Mouse (Mus musculus) cerebral cortex, adult 2 months (tissue): ENCODE measurements around the gene H2al2a.

Experiments
- WGBS: fragments of 180-500 bp; shearing (Covaris S2); methylation state at CpG from one replicate; pipeline ENCODE4 v1.1.7; 2018; 5-methylcytosine and 5-hydroxymethylcytosine counted together

Gene H2al2a

GRCm38 (mm10) chr2:17996858-17997257 lies at the start of gene H2al2a:
Gene H2al2a (minus strand): TSS chr2:17996958.

GRCm38 (mm10) chr2:18046186-18046585 lies 49.4 kb upstream of the H2al2a start:
- WGBS: 12% methylated on average over 4 of the region's 4 CpGs

GRCm38 (mm10) chr2:18045781-18046181 lies 49.0 kb upstream of the H2al2a start:
- WGBS: 47% methylated on average over 6 of the region's 6 CpGs

GRCm38 (mm10) chr2:18045143-18045780 lies 48.5 kb upstream of the H2al2a start:
- WGBS: 56% methylated on average over 7 of the region's 7 CpGs

GRCm38 (mm10) chr2:18041199-18041885 lies 44.6 kb upstream of the H2al2a start:
- 74% methylated on average over 14 of the region's 14 CpGs for WGBS

GRCm38 (mm10) chr2:18040347-18041160 lies 43.8 kb upstream of the H2al2a start:
- 86% methylated on average over 27 of the region's 27 CpGs for whole genome bisulfite sequencing

GRCm38 (mm10) chr2:18039566-18040290 lies 43.0 kb upstream of the H2al2a start:
- 48% methylated on average over 46 of the region's 46 CpGs for WGBS

GRCm38 (mm10) chr2:18038895-18039371 lies 42.2 kb upstream of the H2al2a start:
- 90% methylated on average over 10 of the region's 10 CpGs for WGBS

- 81% methylated on average over 3 of the region's 3 CpGs for WGBS
These were observed 41.5 kb upstream of the H2al2a start for GRCm38 (mm10) chr2:18038141-18038752.

- WGBS: 92% methylated on average over 2 of the region's 2 CpGs
These were observed 40.7 kb upstream of the H2al2a start, which contains the start of gene A930004D18Rik for GRCm38 (mm10) chr2:18037491-18037890. Gene A930004D18Rik (minus strand): TSS chr2:18037737.

- WGBS: 92% methylated on average over 10 of the region's 10 CpGs
These were observed 37.9 kb upstream of the H2al2a start for GRCm38 (mm10) chr2:18034371-18035250.

GRCm38 (mm10) chr2:18033166-18034108 lies 36.7 kb upstream of the H2al2a start:
- WGBS: 85% methylated on average over 10 of the region's 10 CpGs

GRCm38 (mm10) chr2:18032538-18032895 lies 35.8 kb upstream of the H2al2a start:
- 90% methylated on average over 5 of the region's 5 CpGs for WGBS

- 23% methylated on average over 34 of the region's 34 CpGs for WGBS
These were observed 35.2 kb upstream of the H2al2a start for GRCm38 (mm10) chr2:18031831-18032537.

GRCm38 (mm10) chr2:18031271-18031821 lies 34.6 kb upstream of the H2al2a start:
- WGBS: 27% methylated on average over 26 of the region's 26 CpGs

- WGBS: 86% methylated on average over 8 of the region's 8 CpGs
These were observed 33.8 kb upstream of the H2al2a start for GRCm38 (mm10) chr2:18030581-18030980.

GRCm38 (mm10) chr2:18029656-18030055 lies 32.9 kb upstream of the H2al2a start:
- WGBS: 98% methylated on average over 7 of the region's 7 CpGs
